Mouse (Mus musculus) neural tube, embryonic 12.5 days (tissue): Measurements from ENCODE around the gene Tll1. TPM values are rescaled to one million over a fixed set of nuclear protein-coding genes. Genes with fewer than 3 reads are reported as not detected.
A peak's percentile ranks its signal among the peaks of the same experiment; 100 is the strongest.

ENCODE experiments used
- ATAC-seq: fragments of 200-750 bp; cut with Nextera tagmentation; 2 replicates; pipeline ENCODE4 v1.8.0; 2017; ENCODE audit warnings: low read depth, mild to moderate bottlenecking, moderate TSS enrichment, moderate library complexity; ENCODE audit not compliant: low FRiP score
- H3K27ac ChIP-seq: fragments of 300-500 bp; sonication (generic); 2 replicates; pipeline ENCODE4 v1.5.1; 2016
- H3K27me3 ChIP-seq: fragments of 300-500 bp; sonication (generic); replicated peaks from 2 replicates; pipeline ENCODE4 v1.6.1; 2016; ENCODE audit warnings: mild to moderate bottlenecking
- H3K36me3 ChIP-seq: fragments of 300-500 bp; sonication (generic); 2 replicates; pipeline ENCODE4 v1.6.1; 2016; ENCODE audit warnings: mild to moderate bottlenecking
- H3K4me1 ChIP-seq: fragments of 300-500 bp; sonication (generic); 2 replicates; pipeline ENCODE4 v1.6.1; 2016
- H3K4me2 ChIP-seq: fragments of 300-500 bp; sonication (generic); replicated peaks from 2 replicates; pipeline ENCODE4 v1.6.1; 2016; ENCODE audit warnings: mild to moderate bottlenecking
- H3K4me3 ChIP-seq: fragments of 300-500 bp; sonication (generic); 2 replicates; pipeline ENCODE4 v1.5.1; 2016
- H3K9ac ChIP-seq: fragments of 300-500 bp; sonication (generic); 2 replicates; pipeline ENCODE4 v1.6.1; 2016; ENCODE audit warnings: mild to moderate bottlenecking
- H3K9me3 ChIP-seq: fragments of 300-500 bp; sonication (generic); 2 replicates; pipeline ENCODE4 v1.6.1; 2016; ENCODE audit warnings: mild to moderate bottlenecking
- WGBS: fragments of 180-500 bp; shearing (Covaris S2); methylation state at CpG from one replicate; pipeline ENCODE4 v1.1.7; 2016; 5-methylcytosine and 5-hydroxymethylcytosine counted together
- polyA plus RNA-seq: library from polyadenylated mRNA; unstranded; fragments of >200 nt; fragmentation: Nextera tagmentation; extraction: Ambion mirVana; gene quantifications from 2 replicates; pipeline ENCODE4 v1.2.1, GENCODE M21; 2016

Gene Tll1
- polyA plus RNA-seq, 1 experiment from 2014 or later: 2.7 TPM

DNA sequence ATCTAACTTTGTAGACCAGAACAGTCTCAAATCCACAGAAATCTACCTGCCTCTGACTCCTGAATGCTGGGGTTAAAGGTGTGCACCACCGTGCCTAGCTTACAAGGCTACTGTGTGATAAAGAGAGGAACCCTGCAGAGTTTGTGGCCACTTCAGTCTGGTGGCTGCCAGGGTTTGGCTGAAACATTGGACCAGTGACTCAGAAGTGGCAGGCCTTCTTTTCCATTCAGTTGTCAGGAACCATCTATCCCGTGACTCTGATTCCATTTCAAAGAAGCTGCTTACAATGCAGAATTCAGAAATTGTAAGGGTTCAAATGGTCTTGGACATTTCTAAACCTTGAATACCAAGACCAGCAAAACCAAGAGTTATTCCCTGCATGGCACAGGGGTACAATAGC lies 12.7 kb downstream of the Tll1 start:
- Histone ChIP-seq H3K4me2 (no peak overlapping the region), H3K4me1 (no peaks in the 10 kb centered on the region), H3K9ac (no peak overlapping the region), H3K4me3 (no peak overlapping the region), H3K27ac (no peak overlapping the region), H3K27me3 (no peaks in the 10 kb centered on the region), H3K9me3 (no peaks in the 10 kb centered on the region), H3K36me3 (no peaks in the 10 kb centered on the region)
- ATAC-seq: no peak
- WGBS: 47% methylated on average over 2 of the region's 2 CpGs

DNA sequence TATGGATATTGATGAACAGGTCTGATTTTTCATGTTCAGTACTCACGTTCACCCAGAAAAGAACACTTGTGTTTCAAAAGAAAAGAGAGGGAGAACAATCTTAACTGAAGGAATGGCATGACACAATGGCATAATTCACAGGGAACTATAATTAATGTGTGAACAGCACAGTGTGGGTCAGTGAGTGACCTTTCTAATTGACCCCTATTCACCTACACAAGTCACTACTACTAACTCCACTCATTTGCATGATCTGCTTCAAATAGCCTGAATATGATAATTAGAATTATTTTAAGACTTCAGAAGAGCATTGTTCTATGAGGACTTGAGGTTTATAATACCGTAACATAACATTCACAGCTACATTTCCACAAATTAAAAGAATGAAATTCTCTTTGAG lies 18.2 kb downstream of the Tll1 start:
- H3K27ac ChIP-seq: no peak overlapping the region
- no peaks in the 10 kb centered on the region for H3K27me3 ChIP-seq
- ATAC-seq: no peak
- no peak overlapping the region for H3K9ac ChIP-seq
- H3K4me2 ChIP-seq: no peak overlapping the region
- no peak overlapping the region for H3K4me3 ChIP-seq
- H3K36me3 ChIP-seq: no peaks in the 10 kb centered on the region
- H3K9me3 ChIP-seq: no peaks in the 10 kb centered on the region
- 35% methylated on average over 2 of the region's 2 CpGs for WGBS
- no peaks in the 10 kb centered on the region for H3K4me1 ChIP-seq

DNA sequence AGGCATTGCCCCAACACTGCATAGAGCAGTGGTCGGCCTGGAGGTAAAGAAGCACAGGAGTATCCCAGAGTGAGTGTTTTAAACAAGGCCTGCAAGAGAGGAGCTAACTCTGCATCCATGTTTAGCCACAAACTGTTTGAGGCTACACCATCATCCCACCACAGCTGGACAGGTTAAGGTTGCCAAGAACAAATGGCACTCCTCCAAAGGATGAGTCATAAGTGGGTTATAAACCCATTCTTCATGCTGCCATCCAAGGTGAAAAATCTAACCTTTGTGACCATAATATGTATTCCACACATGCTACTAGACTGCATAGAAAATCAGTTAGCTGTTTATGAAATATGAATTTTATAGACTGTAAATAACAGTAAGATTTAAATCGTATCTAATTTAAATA lies 29.1 kb downstream of the Tll1 start:
- H3K4me2 ChIP-seq: no peak overlapping the region
- no peak for ATAC-seq
- H3K27ac ChIP-seq: no peak overlapping the region
- WGBS: 90% methylated on average over 2 of the region's 2 CpGs
- H3K9ac ChIP-seq: no peak overlapping the region
- no peak overlapping the region for H3K4me3 ChIP-seq
- no peaks in the 10 kb centered on the region for H3K27me3 ChIP-seq
- H3K4me1 ChIP-seq: no peaks in the 10 kb centered on the region
- no peaks in the 10 kb centered on the region for H3K9me3 ChIP-seq
- H3K36me3 ChIP-seq: no peaks in the 10 kb centered on the region

DNA sequence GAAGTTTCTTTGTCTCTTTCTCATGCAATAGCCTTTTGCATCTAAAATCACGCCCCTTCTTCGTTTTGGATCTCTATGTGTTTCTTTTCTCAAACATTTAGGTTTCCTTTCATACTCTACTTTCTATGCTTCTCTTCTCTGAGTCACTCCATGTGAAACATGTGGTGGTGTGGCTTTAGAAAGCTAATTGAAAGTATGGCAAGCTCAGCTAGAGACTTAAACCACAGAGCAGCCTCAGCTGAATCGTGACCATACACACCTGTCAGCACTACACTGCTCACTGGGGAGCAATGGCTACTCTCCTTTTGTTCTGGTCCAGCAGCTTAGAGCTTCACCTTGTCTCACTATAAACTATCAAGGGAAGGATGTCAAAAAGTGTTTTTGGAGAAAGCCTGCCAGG lies 31.2 kb downstream of the Tll1 start:
- Histone ChIP-seq H3K27me3 (no peaks in the 10 kb centered on the region), H3K9ac (no peak overlapping the region), H3K9me3 (no peaks in the 10 kb centered on the region), H3K36me3 (no peaks in the 10 kb centered on the region), H3K27ac (no peak overlapping the region), H3K4me3 (no peak overlapping the region), H3K4me1 (no peaks in the 10 kb centered on the region), H3K4me2 (no peak overlapping the region)
- ATAC-seq: no peak
- WGBS: 79% methylated on average over 3 of the region's 3 CpGs

DNA sequence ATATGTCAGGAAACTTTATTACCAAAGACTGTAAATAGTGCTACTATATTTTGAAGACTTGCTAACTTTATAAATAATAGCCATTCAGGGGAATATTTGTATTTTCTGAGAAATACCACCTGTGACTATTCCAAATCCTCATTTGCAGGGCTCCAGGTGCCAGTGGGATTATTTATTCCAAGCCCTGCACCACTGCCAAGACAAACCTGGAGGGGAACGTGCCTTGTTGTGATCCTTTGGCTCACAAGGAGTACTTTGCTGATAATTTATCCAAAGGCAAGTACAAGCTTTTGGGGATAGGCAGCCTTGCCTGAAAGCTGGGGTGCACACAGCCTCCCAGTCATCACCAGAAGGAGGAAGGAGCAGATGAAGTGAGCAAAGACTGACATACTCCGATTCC lies 32.3 kb downstream of the Tll1 start:
- WGBS: 79% methylated on average over 2 of the region's 2 CpGs
- no peak for ATAC-seq
- Histone ChIP-seq H3K4me3 (no peak overlapping the region), H3K27me3 (no peaks in the 10 kb centered on the region), H3K9me3 (no peaks in the 10 kb centered on the region), H3K27ac (no peak overlapping the region), H3K4me2 (no peak overlapping the region), H3K9ac (no peak overlapping the region), H3K36me3 (no peaks in the 10 kb centered on the region), H3K4me1 (no peaks in the 10 kb centered on the region)

- no peak overlapping the region for H3K4me3 ChIP-seq
- no peak overlapping the region for H3K9ac ChIP-seq
- ATAC-seq: peak; percentile 50; the same call in 1 of the 2 replicates
- H3K4me1 ChIP-seq: peaks cover 5% of the 10 kb centered on the region
- peak overlapping the region; percentile 38; the same call in 1 of the 2 replicates for H3K4me2 ChIP-seq
- H3K27ac ChIP-seq: no peak overlapping the region
- no peaks in the 10 kb centered on the region for H3K36me3 ChIP-seq
- no peaks in the 10 kb centered on the region for H3K27me3 ChIP-seq
- no peaks in the 10 kb centered on the region for H3K9me3 ChIP-seq
- WGBS: 33% methylated on average over 9 of the region's 9 CpGs
Observed at GRCm38 (mm10) chr8:64152899-64153891, 52.9 kb downstream of the Tll1 start.

DNA sequence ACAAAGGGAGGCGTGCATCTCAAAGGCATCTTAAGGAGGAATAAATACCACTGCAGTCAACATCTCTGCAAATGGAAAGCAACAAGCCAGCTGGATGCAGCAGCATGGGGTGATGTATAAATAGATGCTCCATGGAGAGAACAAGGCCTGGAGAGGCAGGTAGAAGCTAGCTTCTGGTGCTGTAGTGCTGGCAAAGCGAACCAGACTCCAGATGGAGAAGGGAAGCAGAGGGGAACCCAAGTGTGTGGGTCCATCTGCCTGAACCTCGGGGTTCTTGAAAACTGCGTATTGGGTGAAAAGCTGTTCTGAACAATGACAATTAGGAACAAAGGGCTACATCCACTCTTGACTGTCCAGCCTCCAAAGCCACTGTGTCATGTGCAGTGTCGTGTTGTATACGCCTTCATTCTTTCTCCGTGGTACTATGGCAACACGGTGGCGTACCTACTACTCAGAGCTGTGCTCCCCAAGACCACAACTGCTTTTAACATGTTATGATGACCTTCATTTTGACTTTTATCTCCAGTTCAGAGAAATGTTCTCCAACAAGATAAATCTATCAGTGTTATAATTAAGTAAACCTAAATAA lies 53.8 kb downstream of the Tll1 start:
- Histone ChIP-seq H3K27me3 (no peaks in the 10 kb centered on the region), H3K27ac (no peak overlapping the region), H3K9me3 (no peaks in the 10 kb centered on the region), H3K4me3 (no peak overlapping the region), H3K4me1 (peaks cover 5% of the 10 kb centered on the region), H3K4me2 (no peak overlapping the region), H3K9ac (no peak overlapping the region), H3K36me3 (no peaks in the 10 kb centered on the region)
- 49% methylated on average over 9 of the region's 9 CpGs for WGBS
- ATAC-seq: 0 out of 2 replicates have a peak, but pooled peaks have one; percentile 63

DNA sequence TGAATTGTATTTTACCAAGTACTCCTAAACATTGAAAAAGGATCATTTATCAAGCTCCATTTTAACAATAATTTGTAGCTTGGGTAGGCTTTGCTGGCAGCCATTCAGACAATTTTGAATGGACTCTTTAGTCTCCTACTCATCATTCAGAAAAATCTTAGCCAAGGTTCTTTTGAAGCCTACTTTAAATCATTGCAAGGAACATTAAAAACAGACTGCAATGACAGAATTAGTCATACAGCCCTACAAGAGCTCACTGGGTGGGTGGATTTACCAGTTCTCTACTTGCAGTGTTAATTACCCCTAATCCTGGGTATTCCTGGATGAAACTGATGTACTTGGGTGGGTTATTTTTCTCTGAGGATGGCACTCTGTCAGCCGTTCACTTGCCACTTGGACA lies 69.5 kb downstream of the Tll1 start:
- Histone ChIP-seq H3K4me3 (no peak overlapping the region), H3K9me3 (no peaks in the 10 kb centered on the region), H3K9ac (no peak overlapping the region), H3K27ac (no peak overlapping the region), H3K27me3 (no peaks in the 10 kb centered on the region), H3K36me3 (no peaks in the 10 kb centered on the region), H3K4me2 (no peak overlapping the region), H3K4me1 (no peaks in the 10 kb centered on the region)
- ATAC-seq: no peak
- 52% methylated on average over 1 of the region's 1 CpGs for WGBS

GRCm38 (mm10) chr8:64107190-64107589 lies 98.9 kb downstream of the Tll1 start:
- H3K4me2 ChIP-seq: no peak overlapping the region
- no peaks in the 10 kb centered on the region for H3K27me3 ChIP-seq
- no peak overlapping the region for H3K27ac ChIP-seq
- no peak for ATAC-seq
- H3K36me3 ChIP-seq: no peaks in the 10 kb centered on the region
- no peak overlapping the region for H3K9ac ChIP-seq
- no peaks in the 10 kb centered on the region for H3K9me3 ChIP-seq
- no peaks in the 10 kb centered on the region for H3K4me1 ChIP-seq
- no peak overlapping the region for H3K4me3 ChIP-seq
- WGBS: 76% methylated on average over 2 of the region's 2 CpGs

DNA sequence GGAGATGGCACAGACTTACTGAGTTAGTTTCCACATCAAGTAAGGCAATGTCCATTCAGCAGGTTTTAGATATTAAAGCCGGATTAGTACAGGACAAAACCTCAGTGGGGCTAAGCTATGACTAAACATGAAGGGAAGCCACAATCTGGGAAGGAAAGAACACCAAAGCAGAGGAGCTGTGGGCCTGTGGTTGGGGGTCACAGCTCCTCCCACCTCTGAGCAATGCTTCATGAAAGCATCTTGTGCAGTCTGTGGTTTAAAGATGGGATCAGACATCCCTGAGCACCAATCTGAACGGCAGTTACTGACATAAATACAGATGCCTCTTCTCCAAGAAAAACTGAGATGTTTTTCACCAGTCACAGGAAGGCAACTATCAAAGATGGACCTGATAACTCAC lies 132.7 kb downstream of the Tll1 start:
- no peaks in the 10 kb centered on the region for H3K36me3 ChIP-seq
- no peak overlapping the region for H3K27ac ChIP-seq
- no peak overlapping the region for H3K9ac ChIP-seq
- no peaks in the 10 kb centered on the region for H3K27me3 ChIP-seq
- H3K4me2 ChIP-seq: no peak overlapping the region
- ATAC-seq: no peak
- H3K4me3 ChIP-seq: no peak overlapping the region
- H3K9me3 ChIP-seq: no peaks in the 10 kb centered on the region
- 92% methylated on average over 2 of the region's 2 CpGs for WGBS
- H3K4me1 ChIP-seq: no peaks in the 10 kb centered on the region

DNA sequence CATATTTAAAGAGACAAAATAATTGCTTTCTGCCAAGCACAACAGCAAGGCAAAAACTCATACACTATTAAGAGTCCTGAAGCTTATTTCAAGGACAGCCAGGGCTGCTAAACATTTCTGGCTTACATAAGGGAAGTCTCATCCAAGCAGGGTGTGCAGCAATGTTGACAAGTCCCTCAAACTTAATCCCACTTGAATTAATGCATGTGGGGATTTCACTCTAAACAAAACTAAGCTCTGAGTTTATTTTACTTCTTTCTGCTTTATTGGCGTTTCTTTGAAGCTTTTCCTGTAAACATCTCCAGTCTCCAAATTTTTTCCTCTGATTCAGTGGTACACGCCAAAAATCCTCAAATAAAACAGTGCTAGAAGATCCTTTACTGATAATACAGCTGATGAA lies 146.2 kb downstream of the Tll1 start:
- Histone ChIP-seq H3K9me3 (no peaks in the 10 kb centered on the region), H3K27ac (no peak overlapping the region), H3K27me3 (no peaks in the 10 kb centered on the region), H3K4me3 (no peak overlapping the region), H3K4me2 (no peak overlapping the region), H3K4me1 (no peaks in the 10 kb centered on the region), H3K36me3 (no peaks in the 10 kb centered on the region), H3K9ac (no peak overlapping the region)
- 73% methylated on average over 2 of the region's 2 CpGs for WGBS
- ATAC-seq: no peak

- Histone ChIP-seq H3K27ac (no peak overlapping the region), H3K4me2 (no peak overlapping the region), H3K36me3 (no peaks in the 10 kb centered on the region), H3K9me3 (no peaks in the 10 kb centered on the region), H3K27me3 (no peaks in the 10 kb centered on the region), H3K4me1 (no peaks in the 10 kb centered on the region), H3K4me3 (no peak overlapping the region), H3K9ac (no peak overlapping the region)
- no peak for ATAC-seq
- 91% methylated on average over 4 of the region's 4 CpGs for WGBS
Observed at GRCm38 (mm10) chr8:64057571-64057970, 148.5 kb downstream of the Tll1 start.
